Mouse (Mus musculus) megakaryocyte, adult 5-6 weeks (primary cell): ENCODE data around the gene Vmn2r41. TPM values are rescaled to one million over a fixed set of nuclear protein-coding genes. Genes with fewer than 3 reads are reported as not detected.
"Not testable (repeated sequence)": the region's sequence is repeated elsewhere in the genome, so short reads cannot be mapped to it uniquely, and the experiment has no call there.

Experiments used
- ATAC-seq: 2 replicates; pipeline ENCODE4 v1.8.0; 2016; ENCODE audit warnings: mild to moderate bottlenecking, inconsistent platforms; ENCODE audit not compliant: poor library complexity, severe bottlenecking
- total RNA-seq, 2 experiments: library from RNA; stranded (forward) in 1 of 2; stranded (reverse) in 1 of 2; fragments of 153-499, 151-499 nt in 1 of 2; fragments of 221-1000, 200-1000 nt in 1 of 2; gene quantifications; 2 replicates each; pipeline versions ENCODE4 v1.2.3 to v1.2.4; 2015 to 2017

Gene Vmn2r41
- not detected in 2 replicates for total RNA-seq (2015)
- total RNA-seq (2017): not detected in 2 replicates

GRCm38 (mm10) chr7:8161554-8161953, at the start of gene Vmn2r41:
Gene Vmn2r41 (minus strand): TSS chr7:8161654.
- ATAC-seq: not testable (repeated sequence)

- ATAC-seq: not testable (repeated sequence)
Measured at GRCm38 (mm10) chr7:8200220-8200619, 38.8 kb upstream of the Vmn2r41 start, which contains the start of gene Vmn2r42. Gene Vmn2r42 (minus strand): TSS chr7:8200320.

- not testable (repeated sequence) for ATAC-seq
Measured at GRCm38 (mm10) chr7:8092871-8093270, 68.6 kb downstream of the Vmn2r41 start.

Other genes starting within 250 kb of the Vmn2r41 start
- not detected in 2 replicates for gene Vmn2r42, start 38.7 kb upstream of the Vmn2r41 start, total RNA-seq (2015)
- not detected in 2 replicates for gene Vmn2r42, start 38.7 kb upstream of the Vmn2r41 start, total RNA-seq (2017)
- not detected in 2 replicates for gene Vmn2r43, start 98.9 kb upstream of the Vmn2r41 start, total RNA-seq (2015)
- gene Vmn2r43, start 98.9 kb upstream of the Vmn2r41 start, total RNA-seq (2017): not detected in 2 replicates
- gene Vmn2r44, start 221.7 kb upstream of the Vmn2r41 start, total RNA-seq (2015): not detected in 2 replicates
- gene Vmn2r44, start 221.7 kb upstream of the Vmn2r41 start, total RNA-seq (2017): not detected in 2 replicates